Mouse (Mus musculus) midbrain, embryonic 11.5 days (tissue): Measurements from ENCODE around the gene Zfp973. TPM values are rescaled to one million over a fixed set of nuclear protein-coding genes. Genes with fewer than 3 reads are reported as not detected.
"Not testable (repeated sequence)": the region's sequence is repeated elsewhere in the genome, so short reads cannot be mapped to it uniquely, and the experiment has no call there.

Experiments
- ATAC-seq: fragments of 200-750 bp; cut with Nextera tagmentation; 2 replicates; pipeline ENCODE4 v1.8.0; 2017; ENCODE audit warnings: moderate TSS enrichment, moderate library complexity; ENCODE audit not compliant: low FRiP score
- DNase-seq: peaks from one replicate; pipeline ENCODE4 v3.0.0; 2015; ENCODE audit warnings: low spot score; ENCODE audit errors: missing footprints
- H3K27ac ChIP-seq: fragments of 300-500 bp; sonication (generic); 2 replicates; pipeline ENCODE4 v1.5.1; 2014; ENCODE audit warnings: low read depth, low read length
- H3K27me3 ChIP-seq: fragments of 300-500 bp; sonication (generic); 2 replicates; pipeline ENCODE4 v1.6.1; 2014; ENCODE audit warnings: mild to moderate bottlenecking, low read length, moderate library complexity, mixed read lengths; ENCODE audit not compliant: control insufficient read depth, insufficient read depth
- H3K36me3 ChIP-seq: fragments of 300-500 bp; sonication (generic); 2 replicates; pipeline ENCODE4 v1.6.1; 2014; ENCODE audit warnings: mild to moderate bottlenecking, low read length, moderate library complexity, mixed read lengths; ENCODE audit not compliant: control insufficient read depth, insufficient read depth
- H3K4me1 ChIP-seq: fragments of 300-500 bp; sonication (generic); 2 replicates; pipeline ENCODE4 v1.6.1; 2014; ENCODE audit warnings: low read length; ENCODE audit not compliant: control insufficient read depth, insufficient read depth
- H3K4me2 ChIP-seq: fragments of 300-500 bp; sonication (generic); 2 replicates; pipeline ENCODE4 v1.6.1; 2014; ENCODE audit warnings: mild to moderate bottlenecking, moderate library complexity
- H3K4me3 ChIP-seq: fragments of 300-500 bp; sonication (generic); 2 replicates; pipeline ENCODE4 v1.5.1; 2014; ENCODE audit warnings: low read depth, low read length
- H3K9ac ChIP-seq: fragments of 300-500 bp; sonication (generic); 2 replicates; pipeline ENCODE4 v1.6.1; 2014; ENCODE audit warnings: low read length
- H3K9me3 ChIP-seq: fragments of 300-500 bp; sonication (generic); 2 replicates; pipeline ENCODE4 v1.6.1; 2016; ENCODE audit warnings: low read length; ENCODE audit not compliant: control insufficient read depth
- WGBS: fragments of 180-500 bp; shearing (Covaris S2); extraction: QIAGEN DNeasy Blood & Tissue Kit; methylation state at CpG from one replicate; pipeline ENCODE4 v1.1.7; 2014; 5-methylcytosine and 5-hydroxymethylcytosine counted together
- polyA plus RNA-seq: library from polyadenylated mRNA; unstranded; fragments of >200 nt; fragmentation: Nextera tagmentation; extraction: Ambion mirVana; gene quantifications from 2 replicates; pipeline ENCODE4 v1.2.1, GENCODE M21; 2014

Zfp973 gene
- polyA plus RNA-seq = 10.0 and 11.3 TPM in 2 replicates

DNA sequence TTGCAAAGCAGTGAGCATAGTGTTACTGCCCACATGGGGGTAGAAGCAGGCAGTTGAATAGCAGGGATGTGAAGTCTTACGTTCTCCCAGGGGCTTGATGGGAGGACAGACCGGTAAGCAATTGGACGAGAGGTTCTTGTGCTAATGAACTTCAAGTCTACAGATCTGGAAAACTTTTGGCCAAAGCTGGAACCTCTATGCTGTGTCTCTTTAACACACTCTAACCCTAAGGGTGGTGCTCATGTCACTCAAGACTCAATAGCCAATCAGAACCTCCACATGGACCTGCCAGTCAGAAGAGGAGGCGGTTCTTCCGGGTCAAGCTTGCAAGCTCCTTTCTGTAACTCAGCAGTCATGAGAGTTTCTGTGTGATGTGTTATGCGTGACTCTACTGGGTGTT is at the start of gene Zfp973:
Zfp973 (plus strand) TSS at position 301 of the 400 bp plus-strand sequence.
- ATAC-seq, H3K4me2 ChIP-seq, H3K4me1 ChIP-seq, H3K9me3 ChIP-seq, H3K27me3 ChIP-seq, H3K36me3 ChIP-seq, H3K9ac ChIP-seq, DNase-seq, H3K4me3 ChIP-seq, H3K27ac ChIP-seq: not testable (repeated sequence)
- WGBS = no CpG with 5 or more reads among the region's 6 CpGs

- H3K4me2 ChIP-seq, H3K4me3 ChIP-seq, H3K9me3 ChIP-seq, ATAC-seq, H3K27me3 ChIP-seq, H3K27ac ChIP-seq, H3K9ac ChIP-seq, H3K36me3 ChIP-seq, H3K4me1 ChIP-seq, DNase-seq: not testable (repeated sequence)
- no CpG with 5 or more reads among the region's 4 CpGs for WGBS
These were observed 34.1 kb upstream of the Zfp973 start, which contains the start of gene Gm14308 for GRCm38 (mm10) chr2:176636244-176636643. Gene Gm14308 (minus strand): TSS chr2:176636344.

GRCm38 (mm10) chr2:176708051-176708450 is 37.7 kb downstream of the Zfp973 start, which contains the start of gene Gm14305:
Gene Gm14305 (plus strand): TSS chr2:176708328.
- not testable (repeated sequence) for H3K9me3 ChIP-seq, H3K36me3 ChIP-seq, ATAC-seq, H3K27me3 ChIP-seq, DNase-seq, H3K27ac ChIP-seq, H3K4me1 ChIP-seq
- WGBS = 0% methylated on average over 1 of the region's 6 CpGs
- Histone ChIP-seq H3K4me3 (peak within 1 kb of the TSS; percentile 34), H3K9ac (peak within 1 kb of the TSS; percentile 36; the same call in 1 of the 2 replicates), H3K4me2 (peak within 1 kb of the TSS; percentile 26)

Other genes starting within 250 kb of the Zfp973 start
- gene Gm14435, start 246.9 kb upstream of the Zfp973 start, polyA plus RNA-seq = 12.3 and 13.1 TPM in 2 replicates
- 5.9 and 9.3 TPM in 2 replicates for gene Gm14434, start 183.7 kb upstream of the Zfp973 start, polyA plus RNA-seq
- not detected in 2 replicates for gene Zfp967, start 149.5 kb upstream of the Zfp973 start, polyA plus RNA-seq
- gene Gm14308, start 34.2 kb upstream of the Zfp973 start, polyA plus RNA-seq = 32.5 and 35.0 TPM in 2 replicates
- 38.8 and 39.9 TPM in 2 replicates for gene Gm14305, start 37.8 kb downstream of the Zfp973 start, polyA plus RNA-seq
- 11.2 and 13.2 TPM in 2 replicates for gene Gm14295, start 128.1 kb downstream of the Zfp973 start, polyA plus RNA-seq
- not detected in 2 replicates for gene Gm14408, start 160.6 kb downstream of the Zfp973 start, polyA plus RNA-seq